Mouse (Mus musculus) E14TG2a.4 (cell line): ENCODE measurements around the gene Rnf114.

Experiments
- CTCF ChIP-seq: conservative IDR thresholded peaks from 2 replicates; pipeline ENCODE4 v1.5.1; 2014; ENCODE audit warnings: low read length
- POU5F1 ChIP-seq: IDR thresholded peaks from 2 replicates; pipeline ENCODE4 v1.6.1; 2014; ENCODE audit warnings: low read length, borderline replicate concordance

DNA sequence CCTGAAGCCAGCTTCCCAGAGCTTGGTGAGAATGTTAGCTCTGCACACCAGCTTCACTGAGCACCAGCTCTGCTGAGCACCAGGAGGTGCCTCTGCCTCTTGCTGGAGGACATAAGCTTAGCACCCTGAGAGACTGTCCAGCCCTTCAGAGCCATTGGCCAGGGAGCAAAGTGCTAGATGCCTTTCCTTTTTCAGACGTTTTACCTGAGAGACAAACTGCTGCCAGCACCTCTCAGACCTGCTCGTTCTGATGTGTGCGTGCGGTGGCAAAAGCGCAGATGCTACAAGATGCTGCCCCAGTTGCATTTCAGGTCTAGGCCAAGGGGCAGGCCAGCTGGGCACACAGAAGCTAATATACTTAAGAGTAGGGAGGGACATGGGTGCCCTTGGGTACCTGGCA is 16.8 kb upstream of the Rnf114 start:
- TF ChIP-seq CTCF: no peak
- TF ChIP-seq POU5F1: no peak
